Mouse (Mus musculus) monocyte, adult 5-6 weeks (primary cell): ENCODE data around the gene Qtrt2. TPM values are rescaled to one million over a fixed set of nuclear protein-coding genes. Genes with fewer than 3 reads are reported as not detected.

Experiments used
- ATAC-seq: fragments of 153-309, 156-312 bp; replicated peaks from 2 replicates; pipeline ENCODE4 v1.8.0; 2017; ENCODE audit warnings: mild to moderate bottlenecking; ENCODE audit not compliant: low TSS enrichment, insufficient number of reproducible peaks, severe bottlenecking, poor library complexity, low FRiP score
- total RNA-seq: library from RNA; stranded (forward); fragments of 200-1000, 200-491, 200-594 nt; gene quantifications from 3 replicates; pipeline ENCODE4 v1.2.3, GENCODE M21; 2017

Qtrt2 gene
- total RNA-seq, 1 experiment from 2014 or later = 22.4 TPM

DNA sequence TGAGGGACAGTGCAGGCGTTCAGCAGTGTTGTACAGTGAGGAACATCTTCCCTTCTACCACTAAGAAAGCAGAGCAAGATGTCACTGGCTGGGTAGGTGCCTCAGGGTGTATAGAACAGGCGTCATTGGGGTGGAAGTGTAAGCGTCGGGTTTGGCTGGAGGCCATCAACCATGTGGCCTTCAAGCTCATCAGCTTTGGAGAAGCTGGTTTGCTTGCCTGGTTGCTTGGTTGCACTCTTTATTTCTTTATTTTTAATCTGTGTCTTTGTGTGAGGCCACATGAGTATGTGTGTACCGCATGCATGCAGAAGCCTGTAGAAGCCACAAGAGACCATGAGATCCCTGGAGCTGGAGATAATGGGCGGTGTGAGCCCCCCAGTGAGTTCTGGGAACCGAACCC lies 5.7 kb upstream of the Qtrt2 start:
- ATAC-seq = no peak

GRCm38 (mm10) chr16:43931502-43931901 lies 4.9 kb upstream of the Qtrt2 start:
- no peak for ATAC-seq

DNA sequence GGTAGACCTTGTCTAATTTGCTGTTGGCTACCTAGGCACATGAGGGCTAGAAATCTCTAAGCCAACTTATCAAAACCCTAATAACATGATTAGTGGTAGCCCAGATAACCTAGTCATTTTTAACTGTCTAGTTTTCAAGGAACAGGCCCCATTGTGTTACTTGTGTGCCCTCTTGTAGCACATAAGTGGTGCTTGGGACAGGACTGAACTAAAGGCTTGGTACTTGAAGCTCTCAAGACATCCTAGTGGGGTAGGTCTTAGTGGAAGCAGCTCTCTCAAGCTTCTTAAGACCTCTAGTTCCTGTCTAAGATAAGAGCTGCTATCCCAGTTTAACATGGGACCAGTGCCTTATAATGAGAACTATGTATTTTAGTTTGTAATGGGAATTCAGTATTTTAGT lies 4.0 kb upstream of the Qtrt2 start:
- ATAC-seq = no peak

DNA sequence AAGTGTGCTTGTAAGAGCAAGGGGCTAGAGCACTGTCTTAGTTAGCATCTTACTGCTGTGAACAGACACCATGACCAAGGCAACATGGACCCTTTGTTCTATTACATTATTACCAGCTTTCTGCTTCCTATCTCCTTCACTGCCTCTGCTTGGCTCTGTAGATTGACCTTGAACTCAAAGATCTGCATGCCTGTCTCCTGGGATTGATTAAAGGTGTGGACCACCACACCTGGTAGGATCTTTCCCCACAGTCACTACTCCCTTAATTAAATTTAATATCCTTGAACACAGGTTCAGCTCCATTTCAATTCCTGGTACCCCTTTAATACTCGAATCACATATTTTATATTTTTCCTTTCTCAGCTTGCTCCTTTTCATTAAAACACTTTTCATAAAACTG lies 763 bp downstream of the Qtrt2 start:
- no peak for ATAC-seq

GRCm38 (mm10) chr16:43925001-43925558 lies 1.5 kb downstream of the Qtrt2 start:
- no peak for ATAC-seq

GRCm38 (mm10) chr16:43922630-43923029 lies 4.0 kb downstream of the Qtrt2 start:
- ATAC-seq = no peak

DNA sequence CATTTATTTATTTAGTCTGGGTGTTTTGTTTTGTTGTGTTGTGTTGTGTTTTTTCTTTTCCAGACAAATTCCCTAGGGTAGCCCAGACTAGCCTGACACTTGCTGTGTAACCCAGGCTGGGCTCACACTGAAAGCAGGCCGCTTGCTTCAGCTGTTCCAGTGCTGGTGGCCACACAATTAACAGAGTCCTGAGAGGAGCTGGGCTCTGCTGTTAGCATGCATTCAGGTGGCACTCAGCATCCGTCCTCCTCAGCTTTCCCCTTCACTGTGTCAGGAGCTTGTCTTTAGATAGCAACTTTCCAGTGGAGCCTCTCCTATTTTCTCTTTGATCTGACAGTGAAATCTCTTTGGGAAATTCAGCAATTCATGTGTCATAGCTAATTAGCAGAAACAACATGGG lies 4.6 kb downstream of the Qtrt2 start:
- ATAC-seq = no peak

DNA sequence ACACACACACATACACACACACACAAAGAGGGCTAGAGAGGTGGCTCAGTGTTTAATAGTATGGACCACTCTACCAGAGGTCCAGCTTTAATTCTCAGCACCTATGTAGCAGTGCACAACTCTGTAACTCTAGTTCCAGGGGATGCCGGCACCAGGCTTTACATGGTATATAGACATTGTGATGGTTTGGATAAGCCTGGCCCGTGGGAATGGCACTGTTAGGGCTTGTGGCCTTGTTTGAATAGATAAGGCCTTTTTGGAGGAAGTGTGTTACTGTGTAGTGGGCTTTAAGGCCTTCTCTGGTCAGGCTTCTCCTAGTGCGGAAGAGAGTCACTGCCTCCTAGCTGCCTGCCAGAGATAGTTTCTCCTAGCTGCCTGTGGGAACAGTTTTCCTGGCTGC lies 7.7 kb downstream of the Qtrt2 start:
- no peak for ATAC-seq

GRCm38 (mm10) chr16:43908881-43909280 lies 17.7 kb downstream of the Qtrt2 start:
- ATAC-seq = no peak

GRCm38 (mm10) chr16:43900571-43900970 lies 26.0 kb downstream of the Qtrt2 start:
- ATAC-seq = no peak

GRCm38 (mm10) chr16:43900138-43900537 lies 26.5 kb downstream of the Qtrt2 start:
- no peak for ATAC-seq

DNA sequence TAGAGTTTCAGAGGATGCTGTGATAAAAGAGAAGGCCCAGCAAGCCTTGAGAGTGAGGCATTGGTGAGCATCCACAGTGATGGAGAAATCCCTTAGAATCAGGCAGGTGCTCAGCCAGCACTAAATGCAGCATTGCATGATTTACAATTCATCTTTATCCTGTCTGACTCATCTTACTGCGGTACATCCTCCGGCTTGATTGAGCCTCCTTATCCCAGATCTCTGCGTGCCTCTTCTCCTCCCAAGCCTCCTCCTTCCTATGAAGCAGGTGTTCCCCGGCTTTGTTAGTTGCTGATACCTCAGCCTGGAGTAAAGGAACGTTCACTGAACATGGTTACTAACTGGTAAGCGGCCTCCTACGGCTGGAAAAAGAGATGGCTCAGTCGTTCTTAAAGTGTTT lies 32.1 kb downstream of the Qtrt2 start:
- ATAC-seq = no peak

GRCm38 (mm10) chr16:43890747-43891336 lies 35.8 kb downstream of the Qtrt2 start:
- no peak for ATAC-seq

- peak; percentile 49 for ATAC-seq
Observed at GRCm38 (mm10) chr16:43890005-43890336, 36.6 kb downstream of the Qtrt2 start.

DNA sequence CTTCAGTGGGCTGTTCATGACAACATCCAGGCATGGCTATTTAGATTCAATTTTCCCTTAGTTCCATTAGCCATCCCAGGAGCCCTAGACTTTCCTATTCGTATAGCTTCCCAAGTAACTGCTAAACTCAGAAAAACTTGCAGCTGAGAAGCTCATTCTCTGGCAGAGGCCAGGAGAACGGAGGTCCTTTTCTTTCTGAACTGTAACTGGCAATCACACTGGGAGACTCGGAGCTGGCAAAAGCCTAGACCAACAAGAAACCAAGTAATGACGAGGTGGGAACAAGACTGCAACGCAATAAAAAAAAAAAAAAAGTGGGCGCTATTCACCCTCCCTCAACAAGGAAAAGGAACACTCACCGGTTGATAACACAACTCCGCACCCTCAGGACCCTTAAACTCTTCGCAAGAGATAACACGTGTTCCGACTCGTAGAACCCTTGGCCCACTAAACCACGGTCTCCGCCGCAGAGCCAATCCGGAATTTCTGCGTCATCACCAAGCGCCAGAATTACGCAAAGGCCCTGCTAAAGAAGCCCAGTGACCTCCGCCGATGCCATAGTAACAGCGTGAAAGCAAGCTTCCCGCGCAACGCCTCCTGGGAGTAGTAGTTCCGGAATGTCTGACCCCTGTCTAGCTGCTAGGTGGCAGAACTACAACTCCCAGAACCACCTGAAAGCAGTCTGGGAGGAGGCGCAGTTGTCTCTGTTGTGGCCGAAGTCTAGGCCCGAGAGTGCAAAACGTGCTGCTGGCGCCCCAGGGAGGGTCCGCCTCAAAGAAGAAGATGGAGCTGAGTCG lies 37.2 kb downstream of the Qtrt2 start, which contains the start of gene Ccdc191:
Gene Ccdc191, plus strand, starts transcription at position 593 of the 797 bp plus-strand sequence.
- ATAC-seq = peak; percentile 100

- ATAC-seq = no peak
Observed at GRCm38 (mm10) chr16:43882329-43882728, 44.3 kb downstream of the Qtrt2 start.

DNA sequence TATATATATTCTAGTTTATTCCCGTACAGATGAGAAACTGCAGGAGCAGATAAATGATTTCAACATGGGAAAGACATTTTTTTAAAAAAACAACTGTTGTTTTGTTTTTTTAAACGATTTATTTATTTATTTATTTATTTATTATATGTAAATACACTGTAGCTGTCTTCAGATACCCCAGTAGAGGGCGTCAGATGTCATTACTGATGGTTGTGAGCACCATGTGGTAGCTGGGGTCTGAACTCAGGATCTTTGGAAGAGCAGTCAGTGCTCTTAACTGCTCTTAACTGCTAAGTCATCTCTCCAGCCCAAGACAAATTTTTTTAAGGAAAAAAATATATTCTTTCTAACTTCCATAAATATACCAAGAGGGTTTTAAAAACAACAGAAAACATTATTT lies 45.0 kb downstream of the Qtrt2 start:
- no peak for ATAC-seq

- ATAC-seq = no peak
Observed at GRCm38 (mm10) chr16:43879769-43880168, 46.8 kb downstream of the Qtrt2 start.

- no peak for ATAC-seq
Observed at GRCm38 (mm10) chr16:43871419-43871818, 55.2 kb downstream of the Qtrt2 start.

DNA sequence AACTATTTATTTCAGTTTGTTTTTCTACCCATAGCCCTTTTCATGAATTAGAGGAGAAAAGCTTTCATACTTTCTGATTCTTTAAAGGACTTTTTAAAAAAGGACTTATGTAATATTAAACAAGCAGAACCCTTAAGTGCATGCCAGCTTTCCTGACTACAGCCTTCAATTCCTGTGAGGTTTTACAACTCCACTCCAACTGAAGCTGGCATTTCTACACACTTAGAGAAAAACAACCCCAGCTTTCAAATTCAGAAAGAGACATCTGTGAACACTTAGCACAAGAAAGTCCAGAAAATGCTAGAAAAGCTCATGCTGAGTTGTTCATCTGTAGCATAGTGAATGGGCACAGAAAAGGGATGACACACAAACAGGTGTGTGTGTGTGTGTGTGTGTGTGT lies 56.8 kb downstream of the Qtrt2 start:
- no peak for ATAC-seq
